Mouse (Mus musculus) G1E-ER4 (cell line): ENCODE results near the gene Dennd4a. TPM values are rescaled to one million over a fixed set of nuclear protein-coding genes. Genes with fewer than 3 reads are reported as not detected.

Experiments
- GATA1 ChIP-seq: IDR thresholded peaks from one replicate; pipeline ENCODE4 v1.8.0; 2012; ENCODE audit warnings: low read length, inconsistent platforms
- polyA plus RNA-seq: library from polyadenylated mRNA; stranded (reverse); fragments of >175 nt; gene quantifications from 2 replicates; pipeline ENCODE4 v1.2.3, GENCODE M21; 2012

Gene Dennd4a
- polyA plus RNA-seq, 1 experiment: 19.1 TPM

DNA sequence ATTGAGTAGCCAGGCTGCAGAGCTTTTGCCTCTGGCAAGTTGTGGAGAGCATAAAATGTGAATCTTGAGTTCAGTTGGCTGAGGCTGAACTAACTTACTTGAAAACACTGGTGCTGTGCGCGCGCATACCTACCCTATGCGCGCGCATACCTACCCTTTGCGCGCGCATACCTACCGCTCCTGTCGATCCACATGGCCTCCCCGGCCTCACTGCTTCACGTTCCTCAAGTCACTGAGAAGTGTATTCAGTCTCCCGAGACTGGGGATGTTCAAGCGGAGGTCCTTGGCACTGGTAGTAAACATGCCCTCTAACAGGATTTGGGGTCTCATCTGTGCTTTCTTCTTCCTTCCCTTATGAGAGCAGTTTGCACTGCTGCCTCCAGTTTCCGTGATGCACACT, 107.4 kb downstream of the Dennd4a start:
- TF ChIP-seq GATA1: no peak

DNA sequence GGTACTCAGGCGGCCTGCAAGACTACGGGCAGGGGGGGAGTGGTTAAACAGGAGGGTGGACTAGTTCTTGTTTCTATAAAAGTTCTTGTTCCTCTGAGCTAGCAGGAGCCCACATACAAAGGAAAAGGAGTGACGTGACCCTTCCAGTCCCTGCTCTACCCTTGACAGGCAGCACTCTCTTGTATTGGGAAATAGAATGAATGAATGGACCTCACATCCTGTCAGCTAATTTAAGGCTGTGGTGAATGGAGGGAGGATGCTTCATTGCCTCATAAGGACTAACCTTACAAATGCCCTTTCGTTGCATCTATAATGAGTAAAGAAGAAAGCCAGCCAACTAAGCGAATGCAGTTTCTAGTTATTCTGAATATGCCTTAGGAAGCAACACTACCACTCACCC, 114.6 kb downstream of the Dennd4a start:
- TF ChIP-seq GATA1: no peak

- TF ChIP-seq GATA1: no peak
Measured at GRCm38 (mm10) chr9:64926201-64926991, 115.3 kb downstream of the Dennd4a start.

DNA sequence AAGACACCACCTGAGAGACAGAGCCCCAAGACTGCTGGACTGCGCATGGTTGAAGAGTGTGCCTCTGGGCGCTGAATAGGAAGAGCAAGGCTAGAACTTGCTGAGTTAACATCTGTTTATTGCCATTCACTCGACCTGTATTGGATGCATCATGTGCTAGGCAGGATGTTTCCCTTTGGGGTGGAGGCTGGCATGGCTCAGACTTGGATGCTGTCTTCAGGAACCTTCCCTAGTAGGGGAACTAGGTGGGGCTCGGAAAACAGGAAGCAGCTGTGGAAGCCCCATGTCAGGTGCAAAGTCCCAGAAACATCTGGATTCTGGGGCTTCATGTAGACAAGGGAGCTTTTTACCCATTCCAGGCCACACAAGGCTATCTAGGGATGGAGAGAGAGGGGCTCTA, 119.1 kb downstream of the Dennd4a start:
- no peak for TF ChIP-seq GATA1

DNA sequence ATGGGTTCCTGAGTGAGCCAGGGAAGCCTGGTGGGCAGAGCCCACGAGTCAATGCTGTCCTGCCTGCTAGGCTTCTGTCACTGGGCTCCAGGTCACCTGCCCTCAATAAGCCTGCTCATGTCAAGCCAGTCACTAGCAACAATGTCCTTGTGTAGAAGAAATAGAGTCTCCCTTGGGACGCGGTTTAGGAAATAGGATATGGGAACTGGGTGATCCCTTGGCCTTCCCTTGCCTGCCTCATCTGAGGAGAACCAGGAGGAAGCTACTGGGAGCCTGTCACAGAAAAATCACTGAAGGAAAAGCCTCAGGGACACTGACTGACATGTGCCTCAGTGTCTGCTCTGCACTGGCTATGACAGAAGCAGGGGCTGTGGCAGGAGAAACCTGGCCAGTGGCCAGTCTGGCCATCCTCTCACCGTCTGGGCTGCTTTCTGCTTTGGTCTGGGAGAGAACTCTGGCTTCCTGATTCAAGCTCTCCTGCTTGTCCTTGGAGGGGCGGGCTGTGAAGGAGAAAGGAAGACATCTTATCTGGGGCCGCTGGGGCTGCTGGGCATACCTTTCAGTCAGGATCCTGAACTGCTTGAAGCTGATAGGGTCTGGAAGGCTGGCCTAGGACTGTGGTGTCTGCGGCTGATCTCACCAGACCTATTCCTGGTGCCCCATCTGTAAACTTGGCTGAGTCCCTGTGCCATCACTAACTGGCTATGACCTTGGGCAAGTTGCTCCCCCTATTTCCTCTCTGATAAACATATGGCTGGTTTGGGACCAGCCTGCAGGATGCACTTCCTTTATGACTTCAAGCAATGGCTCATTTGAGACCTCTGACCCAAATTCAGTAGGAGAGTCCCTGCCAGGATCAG, 120.8 kb downstream of the Dennd4a start:
- no peak for TF ChIP-seq GATA1

- no peak for TF ChIP-seq GATA1
Measured at GRCm38 (mm10) chr9:64934015-64934754, 123.0 kb downstream of the Dennd4a start.

- TF ChIP-seq GATA1: no peak
Measured at GRCm38 (mm10) chr9:64936508-64936907, 125.4 kb downstream of the Dennd4a start.

DNA sequence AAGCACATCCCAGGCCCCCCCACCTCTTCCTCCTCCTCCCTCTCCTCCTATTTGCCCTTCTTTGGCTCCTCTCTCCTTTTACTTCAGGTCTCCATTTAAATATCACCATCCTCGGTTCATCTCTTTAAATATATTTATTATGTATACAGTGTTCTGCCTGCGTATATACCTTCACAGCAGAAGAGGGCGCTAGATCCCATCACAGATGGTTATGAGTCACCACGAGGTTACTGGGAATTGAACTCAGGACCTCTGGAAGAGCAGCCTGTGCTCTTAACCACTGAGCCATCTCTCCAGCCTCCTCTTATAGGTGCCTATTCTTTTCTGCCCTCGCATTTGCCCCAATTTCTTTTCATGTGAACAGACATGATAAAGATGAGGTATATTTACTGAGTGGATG, 126.4 kb downstream of the Dennd4a start:
- TF ChIP-seq GATA1: no peak

GRCm38 (mm10) chr9:64938535-64938934, 127.4 kb downstream of the Dennd4a start:
- TF ChIP-seq GATA1: no peak

DNA sequence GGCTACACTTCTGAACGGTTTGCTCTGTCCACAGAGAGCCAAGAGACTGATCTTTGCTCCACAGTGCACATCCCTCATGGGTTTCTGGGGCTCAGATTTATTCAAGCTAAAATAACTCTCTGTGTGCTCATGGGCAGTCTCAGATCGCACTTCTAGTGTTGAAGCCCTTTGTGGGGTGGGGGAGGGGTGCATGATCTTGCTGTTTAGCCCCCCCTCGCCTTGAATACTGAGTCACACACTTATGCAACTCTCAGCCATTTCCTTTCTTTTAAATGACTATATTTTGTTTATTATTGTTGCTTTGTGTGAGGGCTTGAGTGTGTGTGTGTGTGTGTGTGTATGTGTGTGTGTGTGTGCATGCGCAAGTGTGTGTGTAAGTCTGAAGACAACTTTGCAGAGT, 128.1 kb downstream of the Dennd4a start:
- TF ChIP-seq GATA1: no peak

DNA sequence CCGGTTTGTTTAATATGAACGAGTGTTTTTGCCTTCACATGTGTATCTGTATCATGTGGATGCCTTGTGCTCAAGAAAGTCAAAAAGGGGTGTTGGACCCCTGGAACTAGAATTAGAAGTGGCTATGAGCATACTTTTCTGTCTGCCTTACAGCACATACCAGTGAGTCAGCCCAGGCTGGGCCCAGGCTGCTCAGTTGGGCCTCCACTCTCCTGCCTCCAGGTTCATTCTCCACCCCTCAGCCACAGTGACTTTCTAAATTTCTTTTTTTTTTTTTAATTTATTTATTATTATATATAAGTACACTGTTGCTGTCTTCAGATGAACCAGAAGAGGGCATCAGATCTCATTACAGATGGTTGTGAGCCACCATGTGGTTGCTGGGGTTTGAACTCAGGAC, 128.7 kb downstream of the Dennd4a start:
- no peak for TF ChIP-seq GATA1

DNA sequence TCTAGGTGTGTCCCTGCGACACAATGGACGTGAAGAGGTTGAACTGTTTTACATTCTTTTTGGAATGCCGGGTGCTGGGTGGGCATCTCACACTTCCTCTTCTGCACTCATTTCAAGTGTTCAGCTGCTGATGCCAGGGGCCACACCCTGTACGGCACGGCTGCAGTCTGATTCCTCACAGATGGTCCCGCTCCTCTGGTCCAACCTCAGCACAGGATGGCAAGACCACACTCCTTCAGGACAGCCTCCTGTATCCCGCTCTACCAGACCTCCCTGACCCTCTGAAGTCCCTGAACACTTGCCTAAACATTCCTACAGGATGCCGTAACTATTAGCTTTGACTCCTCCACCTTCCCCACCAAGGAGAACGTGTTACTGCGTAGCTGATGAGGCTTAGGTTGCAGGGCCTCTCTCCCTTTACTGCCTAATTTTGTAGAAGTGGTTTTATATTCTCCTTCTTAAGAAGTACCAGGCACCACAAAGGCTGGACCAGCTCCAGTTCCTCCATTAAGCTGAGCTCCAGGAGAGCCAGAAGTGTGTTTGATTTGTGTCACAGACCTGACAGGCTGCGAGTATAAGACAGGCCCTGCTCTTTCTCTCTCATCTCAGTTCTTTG, 129.7 kb downstream of the Dennd4a start:
- TF ChIP-seq GATA1: no peak

DNA sequence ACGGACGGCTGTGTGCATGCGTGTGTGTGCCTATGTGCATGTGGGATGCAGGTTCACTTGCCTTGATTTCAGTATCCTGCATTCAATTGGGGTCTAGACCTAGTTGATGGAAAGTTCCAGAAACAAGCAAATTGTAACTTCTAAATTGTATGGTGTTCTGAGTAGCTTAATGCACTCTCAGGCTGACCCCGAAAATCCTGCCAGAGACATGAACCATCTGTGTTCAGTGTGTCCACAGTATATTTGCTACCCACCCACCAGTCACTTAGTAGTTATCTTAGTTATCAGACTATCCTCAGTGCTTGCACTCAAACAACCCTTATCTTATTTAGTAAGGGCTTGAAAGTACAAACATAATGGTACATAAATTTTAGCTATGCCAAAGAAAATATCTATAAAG, 130.5 kb downstream of the Dennd4a start:
- TF ChIP-seq GATA1: no peak

DNA sequence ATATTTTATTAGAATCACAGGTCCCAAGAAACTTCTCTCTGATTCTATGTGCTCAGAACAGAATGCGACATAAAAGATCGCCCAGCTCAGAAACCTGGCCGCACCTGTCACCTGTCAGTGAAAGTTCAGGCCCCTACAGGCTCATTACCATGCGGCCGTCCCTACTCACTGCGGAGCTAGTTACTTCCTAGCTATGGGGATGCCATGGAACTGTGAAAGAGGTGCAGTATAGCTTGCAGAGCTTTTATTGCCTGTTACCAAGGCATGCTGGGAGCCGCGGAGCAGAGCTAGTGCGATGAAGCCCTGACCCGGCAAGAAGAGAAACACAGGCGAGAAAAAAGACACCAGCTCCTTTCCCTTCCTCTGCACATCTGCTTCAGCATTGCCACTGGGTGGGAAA, 132.9 kb downstream of the Dennd4a start:
- no peak for TF ChIP-seq GATA1

DNA sequence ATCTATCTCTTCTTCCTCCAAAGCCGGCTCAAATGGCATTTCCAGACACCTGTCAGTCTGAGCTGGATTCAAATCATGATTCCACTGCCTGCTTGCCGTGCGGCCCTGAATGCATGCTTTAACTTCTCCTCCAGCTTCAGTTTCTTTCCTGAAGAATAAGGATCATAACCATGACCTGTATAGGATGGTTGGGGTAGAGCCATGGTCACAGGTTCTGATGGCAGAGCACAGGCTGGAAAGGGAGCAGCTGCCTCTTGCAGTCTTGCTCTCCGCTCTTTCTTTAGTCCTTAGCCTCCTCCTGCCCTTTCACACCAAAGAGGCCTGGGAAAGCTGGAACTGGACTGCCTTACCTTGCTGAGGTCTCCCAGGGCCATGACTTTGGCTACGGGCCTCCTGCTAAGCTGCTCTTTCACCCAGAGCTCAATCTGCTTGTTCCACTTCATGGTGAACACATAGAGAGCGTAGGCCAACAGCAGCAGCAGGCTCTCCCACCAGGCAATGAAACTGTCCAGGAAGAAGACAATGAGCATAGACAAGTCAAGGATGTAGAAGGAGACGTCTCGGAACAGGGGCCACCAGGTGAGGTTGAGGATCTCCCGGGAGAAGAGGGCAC, 136.4 kb downstream of the Dennd4a start:
- TF ChIP-seq GATA1: no peak

GRCm38 (mm10) chr9:64951161-64951657, 140.1 kb downstream of the Dennd4a start, which contains the start of gene Slc24a1:
Slc24a1 (minus strand) TSS chr9:64951607.
- no peak for TF ChIP-seq GATA1
